Mouse (Mus musculus) limb, embryonic 15.5 days (tissue): ENCODE results near the gene Pabpn1l. TPM values are rescaled to one million over a fixed set of nuclear protein-coding genes. Genes with fewer than 3 reads are reported as not detected.
A peak's percentile ranks its signal among the peaks of the same experiment; 100 is the strongest.

Experiments
- ATAC-seq: fragments of 200-750 bp; cut with Nextera tagmentation; 2 replicates; pipeline ENCODE4 v1.8.0; 2017; ENCODE audit warnings: low read depth, moderate TSS enrichment; ENCODE audit not compliant: insufficient number of reproducible peaks, low FRiP score, low TSS enrichment
- H3K27ac ChIP-seq: fragments of 300-500 bp; sonication (generic); 2 replicates; pipeline ENCODE4 v1.5.1; 2015; ENCODE audit warnings: moderate library complexity, mild to moderate bottlenecking, inconsistent platforms
- H3K27me3 ChIP-seq: fragments of 300-500 bp; sonication (generic); 2 replicates; pipeline ENCODE4 v1.6.1; 2015; ENCODE audit warnings: inconsistent platforms
- H3K36me3 ChIP-seq: fragments of 300-500 bp; sonication (generic); 2 replicates; pipeline ENCODE4 v1.6.1; 2015; ENCODE audit warnings: inconsistent platforms
- H3K4me1 ChIP-seq: fragments of 300-500 bp; sonication (generic); 2 replicates; pipeline ENCODE4 v1.6.1; 2015; ENCODE audit warnings: inconsistent platforms
- H3K4me2 ChIP-seq: fragments of 300-500 bp; sonication (generic); 2 replicates; pipeline ENCODE4 v1.6.1; 2015; ENCODE audit warnings: mild to moderate bottlenecking, inconsistent platforms
- H3K4me3 ChIP-seq: fragments of 300-500 bp; sonication (generic); 2 replicates; pipeline ENCODE4 v1.5.1; 2015; ENCODE audit warnings: mild to moderate bottlenecking, inconsistent platforms
- H3K9ac ChIP-seq: fragments of 300-500 bp; sonication (generic); 2 replicates; pipeline ENCODE4 v1.6.1; 2015; ENCODE audit warnings: inconsistent platforms
- H3K9me3 ChIP-seq: fragments of 300-500 bp; sonication (generic); 2 replicates; pipeline ENCODE4 v1.6.1; 2016; ENCODE audit warnings: inconsistent platforms
- WGBS: fragments of 180-500 bp; shearing (Covaris S2); methylation state at CpG from one replicate; pipeline ENCODE4 v1.1.7; 2015; 5-methylcytosine and 5-hydroxymethylcytosine counted together
- polyA plus RNA-seq: library from polyadenylated mRNA; unstranded; fragments of >200 nt; fragmentation: Nextera tagmentation; extraction: Ambion mirVana; gene quantifications from 2 replicates; pipeline ENCODE4 v1.2.1, GENCODE M21; 2015

Gene Pabpn1l
- polyA plus RNA-seq, 1 experiment from 2014 or later = not detected

- no peak for ATAC-seq
- H3K27ac ChIP-seq = no peak overlapping the region
- no peak overlapping the region for H3K4me2 ChIP-seq
- H3K9me3 ChIP-seq = no peaks in the 10 kb centered on the region
- 76% methylated on average over 2 of the region's 2 CpGs for whole genome bisulfite sequencing
- no peak overlapping the region for H3K9ac ChIP-seq
- peaks cover 94% of the 10 kb centered on the region for H3K4me1 ChIP-seq
- no peak overlapping the region for H3K4me3 ChIP-seq
- no peaks in the 10 kb centered on the region for H3K27me3 ChIP-seq
- no peaks in the 10 kb centered on the region for H3K36me3 ChIP-seq
These were observed 39.4 kb upstream of the Pabpn1l start for GRCm38 (mm10) chr8:122661894-122662293.

- Histone ChIP-seq H3K4me2 (0 out of 2 replicates have a peak overlapping the region, but pooled peaks have one; percentile 10), H3K36me3 (no peaks in the 10 kb centered on the region), H3K27ac (peak overlapping the region; percentile 67), H3K4me1 (peaks cover 86% of the 10 kb centered on the region), H3K9me3 (no peaks in the 10 kb centered on the region), H3K9ac (no peak overlapping the region), H3K4me3 (no peak overlapping the region), H3K27me3 (no peaks in the 10 kb centered on the region)
- peak; percentile 68 for ATAC-seq
- 3% methylated on average over 7 of the region's 7 CpGs for WGBS
These were observed 38.6 kb upstream of the Pabpn1l start for GRCm38 (mm10) chr8:122661138-122661537.

GRCm38 (mm10) chr8:122660022-122660421, 37.5 kb upstream of the Pabpn1l start:
- H3K4me3 ChIP-seq = no peak overlapping the region
- peaks cover 79% of the 10 kb centered on the region for H3K4me1 ChIP-seq
- ATAC-seq = no peak
- no peak overlapping the region for H3K4me2 ChIP-seq
- WGBS = 74% methylated on average over 2 of the region's 2 CpGs
- H3K9ac ChIP-seq = no peak overlapping the region
- no peaks in the 10 kb centered on the region for H3K36me3 ChIP-seq
- no peaks in the 10 kb centered on the region for H3K9me3 ChIP-seq
- H3K27me3 ChIP-seq = no peaks in the 10 kb centered on the region
- H3K27ac ChIP-seq = no peak overlapping the region

GRCm38 (mm10) chr8:122658807-122659160, 36.2 kb upstream of the Pabpn1l start:
- Histone ChIP-seq H3K4me3 (no peak overlapping the region), H3K27ac (peak overlapping the region; percentile 80), H3K9me3 (no peaks in the 10 kb centered on the region), H3K9ac (no peak overlapping the region), H3K4me2 (peak overlapping the region; percentile 25; the same call in 1 of the 2 replicates), H3K36me3 (no peaks in the 10 kb centered on the region), H3K27me3 (no peaks in the 10 kb centered on the region), H3K4me1 (peaks cover 73% of the 10 kb centered on the region)
- 19% methylated on average over 9 of the region's 9 CpGs for WGBS
- no peak for ATAC-seq

GRCm38 (mm10) chr8:122658149-122658806, 35.7 kb upstream of the Pabpn1l start:
- H3K27ac ChIP-seq = peak overlapping the region; percentile 80
- H3K27me3 ChIP-seq = no peaks in the 10 kb centered on the region
- 29% methylated on average over 10 of the region's 10 CpGs for WGBS
- no peaks in the 10 kb centered on the region for H3K9me3 ChIP-seq
- H3K4me3 ChIP-seq = no peak overlapping the region
- peak overlapping the region; percentile 25; the same call in 1 of the 2 replicates for H3K4me2 ChIP-seq
- peaks cover 73% of the 10 kb centered on the region for H3K4me1 ChIP-seq
- ATAC-seq = no peak
- H3K9ac ChIP-seq = no peak overlapping the region
- no peaks in the 10 kb centered on the region for H3K36me3 ChIP-seq

GRCm38 (mm10) chr8:122656056-122656999, 33.8 kb upstream of the Pabpn1l start:
- H3K36me3 ChIP-seq = no peaks in the 10 kb centered on the region
- no peak for ATAC-seq

GRCm38 (mm10) chr8:122654768-122655167, 32.2 kb upstream of the Pabpn1l start:
- Histone ChIP-seq H3K9ac (no peak overlapping the region), H3K4me1 (peaks cover 54% of the 10 kb centered on the region)

More at GRCm38 (mm10) chr8:122656056-122656999, 33.8 kb upstream of the Pabpn1l start:
- no peak overlapping the region for H3K4me2 ChIP-seq
- peaks cover 4% of the 10 kb centered on the region; the same call in 1 of the 2 replicates for H3K27me3 ChIP-seq
- H3K9me3 ChIP-seq = no peaks in the 10 kb centered on the region
- no peak overlapping the region for H3K4me3 ChIP-seq
- H3K27ac ChIP-seq = no peak overlapping the region
- WGBS = 73% methylated on average over 13 of the region's 13 CpGs
- no peak overlapping the region for H3K9ac ChIP-seq
- peaks cover 65% of the 10 kb centered on the region for H3K4me1 ChIP-seq

GRCm38 (mm10) chr8:122652643-122653042, 30.1 kb upstream of the Pabpn1l start:
- H3K9me3 ChIP-seq = no peaks in the 10 kb centered on the region
- no peaks in the 10 kb centered on the region for H3K36me3 ChIP-seq
- no peak overlapping the region for H3K4me3 ChIP-seq
- no peak overlapping the region for H3K9ac ChIP-seq
- peaks cover 6% of the 10 kb centered on the region; the same call in 1 of the 2 replicates for H3K27me3 ChIP-seq
- peaks cover 47% of the 10 kb centered on the region for H3K4me1 ChIP-seq
- H3K4me2 ChIP-seq = no peak overlapping the region
- WGBS = 61% methylated on average over 6 of the region's 6 CpGs
- no peak for ATAC-seq
- H3K27ac ChIP-seq = no peak overlapping the region

More at GRCm38 (mm10) chr8:122654768-122655167, 32.2 kb upstream of the Pabpn1l start:
- ATAC-seq = no peak
- Histone ChIP-seq H3K4me2 (no peak overlapping the region), H3K27ac (no peak overlapping the region), H3K4me3 (no peak overlapping the region), H3K27me3 (peaks cover 6% of the 10 kb centered on the region; the same call in 1 of the 2 replicates), H3K36me3 (no peaks in the 10 kb centered on the region), H3K9me3 (no peaks in the 10 kb centered on the region)
- WGBS = 56% methylated on average over 7 of the region's 7 CpGs

- peak; percentile 46; the same call in 1 of the 2 replicates for ATAC-seq
- no peak overlapping the region for H3K27ac ChIP-seq
- no peak overlapping the region for H3K4me3 ChIP-seq
- H3K9ac ChIP-seq = no peak overlapping the region
- peaks cover 4% of the 10 kb centered on the region; the same call in 1 of the 2 replicates for H3K36me3 ChIP-seq
- no peaks in the 10 kb centered on the region for H3K9me3 ChIP-seq
- H3K4me1 ChIP-seq = peaks cover 44% of the 10 kb centered on the region
- peaks cover 6% of the 10 kb centered on the region; the same call in 1 of the 2 replicates for H3K27me3 ChIP-seq
- 61% methylated on average over 16 of the region's 16 CpGs for WGBS
- no peak overlapping the region for H3K4me2 ChIP-seq
These were observed 28.9 kb upstream of the Pabpn1l start for GRCm38 (mm10) chr8:122651326-122651921.

GRCm38 (mm10) chr8:122648192-122648970, 25.8 kb upstream of the Pabpn1l start:
- ATAC-seq = no peak
- Histone ChIP-seq H3K4me1 (peaks cover 30% of the 10 kb centered on the region), H3K4me3 (no peak overlapping the region), H3K9me3 (no peaks in the 10 kb centered on the region), H3K27ac (no peak overlapping the region), H3K9ac (no peak overlapping the region), H3K27me3 (peaks cover 6% of the 10 kb centered on the region; the same call in 1 of the 2 replicates), H3K4me2 (no peak overlapping the region), H3K36me3 (peaks cover 4% of the 10 kb centered on the region)
- 38% methylated on average over 15 of the region's 15 CpGs for WGBS

- ATAC-seq = no peak
- Histone ChIP-seq H3K4me2 (no peak overlapping the region), H3K9ac (no peak overlapping the region), H3K27me3 (0 out of 2 replicates have a peak, but pooled peaks cover 2% of the 10 kb centered on the region), H3K36me3 (peaks cover 4% of the 10 kb centered on the region), H3K4me3 (no peak overlapping the region), H3K9me3 (no peaks in the 10 kb centered on the region), H3K4me1 (peaks cover 28% of the 10 kb centered on the region), H3K27ac (no peak overlapping the region)
- WGBS = 85% methylated on average over 16 of the region's 16 CpGs
These were observed 23.8 kb upstream of the Pabpn1l start for GRCm38 (mm10) chr8:122646337-122646736.
